Mouse (Mus musculus): ENCODE results near the gene Dst.

- TF ChIP-seq CTCF (IDR thresholded peaks at IDR 0.05 in 2 of 3, conservative IDR thresholded peaks at IDR 0.05 in 1 of 3; ENCODE audit: control insufficient read depth in 1 of 3, insufficient read depth in 1 of 3, low read depth in 2 of 3, low read length in 3 of 3, poor library complexity in 1 of 3, severe bottlenecking in 1 of 3) (no peak), POLR2A (IDR thresholded peaks at IDR 0.05; ENCODE audit: control insufficient read depth in 1 of 2, insufficient read depth in 1 of 2, low read depth in 1 of 2, low read length in 2 of 2, poor library complexity in 1 of 2) (no peak), MAX (IDR thresholded peaks at IDR 0.05; ENCODE audit: low read length) (no peak), ETS1 (IDR thresholded peaks at IDR 0.05; ENCODE audit: low read depth, low read length) (no peak), MYC (IDR thresholded peaks at IDR 0.05; ENCODE audit: low read depth, low read length) (no peak), SIN3A (IDR thresholded peaks at IDR 0.05; ENCODE audit: low read length) (no peak), JUND (IDR thresholded peaks at IDR 0.05; ENCODE audit: low read depth, low read length) (no peak), MAZ (IDR thresholded peaks at IDR 0.05; ENCODE audit: low read depth, low read length) (no peak), E2F4 (IDR thresholded peaks at IDR 0.05; ENCODE audit: borderline replicate concordance, low read depth, low read length) (no peak), GABPA (IDR thresholded peaks at IDR 0.05; ENCODE audit: low read depth, low read length) (no peak), HCFC1 (IDR thresholded peaks at IDR 0.05; ENCODE audit: low read depth, low read length) (no peak), ZNF384 (IDR thresholded peaks at IDR 0.05; ENCODE audit: low read depth, low read length) (no peak), ZMIZ1 (IDR thresholded peaks at IDR 0.05; ENCODE audit: low read depth, low read length) (no peak), TAL1 (IDR thresholded peaks at IDR 0.05; ENCODE audit: low read length) (no peak)
These were observed 369.2 kb downstream of the Dst start for GRCm38 (mm10) chr1:34277259-34277658.

All from MEL (cell line).